Mouse (Mus musculus) liver, embryonic 14.5 days (tissue): ENCODE measurements around the gene Rnaseh1. TPM values are rescaled to one million over a fixed set of nuclear protein-coding genes. Genes with fewer than 3 reads are reported as not detected.

Experiments
- ATAC-seq: fragments of 200-750 bp; cut with Nextera tagmentation; 2 replicates; pipeline ENCODE4 v1.8.0; 2017; ENCODE audit warnings: moderate number of reproducible peaks, mild to moderate bottlenecking, moderate library complexity; ENCODE audit not compliant: insufficient read depth
- DNase-seq, 3 experiments: peaks; one replicate each; pipeline ENCODE4 v3.0.0-alpha.2; 2012 to 2013; ENCODE audit warnings: low read depth in 3 of 3, low spot score in 3 of 3
- H3K27ac ChIP-seq: fragments of 300-500 bp; sonication (generic); 2 replicates; pipeline ENCODE4 v1.5.1; 2014; ENCODE audit warnings: moderate library complexity, mild to moderate bottlenecking, control low read depth, inconsistent platforms
- H3K27me3 ChIP-seq: fragments of 300-500 bp; sonication (generic); 2 replicates; pipeline ENCODE4 v1.6.1; 2014; ENCODE audit warnings: mild to moderate bottlenecking, low read length, moderate library complexity; ENCODE audit not compliant: control insufficient read depth, insufficient read depth
- H3K36me3 ChIP-seq: fragments of 300-500 bp; sonication (generic); replicated peaks from 2 replicates; pipeline ENCODE4 v1.6.1; 2014; ENCODE audit warnings: low read depth; ENCODE audit not compliant: control insufficient read depth, insufficient read depth
- H3K4me1 ChIP-seq, 2 experiments: fragments of 200-500 bp in 1 of 2; fragments of 300-500 bp in 1 of 2; sonication (generic) in 1 of 2; replicated peaks; 2 replicates each; pipeline ENCODE4 v1.6.1; 2012 to 2014; ENCODE audit warnings: antibody characterized with exemption in 1 of 2, inconsistent platforms in 1 of 2, low read length in 1 of 2; ENCODE audit not compliant: control insufficient read depth in 2 of 2, insufficient read depth in 2 of 2
- H3K4me2 ChIP-seq: fragments of 300-500 bp; sonication (generic); 2 replicates; pipeline ENCODE4 v1.6.1; 2014; ENCODE audit warnings: low read depth, mild to moderate bottlenecking, control low read depth, moderate library complexity
- H3K4me3 ChIP-seq, 2 experiments: fragments of 200-500 bp in 1 of 2; fragments of 300-500 bp in 1 of 2; sonication (generic) in 1 of 2; 2 replicates each; pipeline ENCODE4 v1.5.1; 2012 to 2014; ENCODE audit warnings: low read depth in 2 of 2, low read length in 2 of 2, mild to moderate bottlenecking in 2 of 2, control low read depth in 1 of 2, inconsistent platforms in 1 of 2, moderate library complexity in 1 of 2; ENCODE audit not compliant: insufficient read depth in 1 of 2
- H3K9ac ChIP-seq: fragments of 300-500 bp; sonication (generic); replicated peaks from 2 replicates; pipeline ENCODE4 v1.6.1; 2014; ENCODE audit warnings: mild to moderate bottlenecking, control low read depth, moderate library complexity
- H3K9me3 ChIP-seq: fragments of 300-500 bp; sonication (generic); 2 replicates; pipeline ENCODE4 v1.6.1; 2016; ENCODE audit warnings: low read length, mixed read lengths; ENCODE audit not compliant: control insufficient read depth
- CTCF ChIP-seq: IDR thresholded peaks from 2 replicates; pipeline ENCODE4 v1.5.1; 2016; ENCODE audit warnings: antibody characterized with exemption, low read depth, control low read depth
- EP300 ChIP-seq: IDR thresholded peaks from 2 replicates; pipeline ENCODE4 v1.6.1; 2016; ENCODE audit warnings: antibody characterized with exemption, low read depth
- WGBS: fragments of 180-500 bp; shearing (Covaris S2); extraction: QIAGEN DNeasy Blood & Tissue Kit; methylation state at CpG from one replicate; pipeline ENCODE4 v1.1.7; 2014; ENCODE audit not compliant: insufficient replicate concordance; 5-methylcytosine and 5-hydroxymethylcytosine counted together
- polyA plus RNA-seq, 2 experiments: library from polyadenylated mRNA; depleted of rRNA in 1 of 2; stranded (reverse) in 1 of 2; unstranded in 1 of 2; fragments of >200 nt; fragmentation: Nextera tagmentation in 1 of 2; extraction: Ambion mirVana in 1 of 2; gene quantifications; 2 replicates each; pipeline versions ENCODE4 v1.2.1 to v1.2.3; 2012 to 2014

The Rnaseh1 gene
- polyA plus RNA-seq, 2 experiments, result 9.3 to 9.7 TPM

GRCm38 (mm10) chr12:28614401-28614800 lies 35.0 kb upstream of the Rnaseh1 start:
- 55% methylated on average over 7 of the region's 7 CpGs for WGBS
- H3K27me3 ChIP-seq, result no peaks in the 10 kb centered on the region
- ATAC-seq, result no peak
- no peaks in the 10 kb centered on the region for H3K4me1 ChIP-seq
- H3K4me2 ChIP-seq, result no peak overlapping the region
- DNase-seq, result no peak
- no peak for TF ChIP-seq CTCF
- no peak for TF ChIP-seq EP300
- H3K9me3 ChIP-seq, result no peaks in the 10 kb centered on the region
- H3K9ac ChIP-seq, result no peak overlapping the region
- no peak overlapping the region for H3K27ac ChIP-seq
- H3K4me3 ChIP-seq, result no peak overlapping the region
- no peaks in the 10 kb centered on the region for H3K36me3 ChIP-seq

- no peaks in the 10 kb centered on the region for H3K9me3 ChIP-seq
- no peak for TF ChIP-seq CTCF
- TF ChIP-seq EP300, result no peak
- no peaks in the 10 kb centered on the region for H3K27me3 ChIP-seq
- H3K36me3 ChIP-seq, result no peaks in the 10 kb centered on the region
- H3K4me2 ChIP-seq, result no peak overlapping the region
- H3K9ac ChIP-seq, result no peak overlapping the region
- H3K4me3 ChIP-seq, result no peak overlapping the region
- WGBS, result 23% methylated on average over 4 of the region's 4 CpGs
- ATAC-seq, result no peak
- no peak for DNase-seq
- no peak overlapping the region for H3K27ac ChIP-seq
- peaks cover 4 to 11% of the 10 kb centered on the region in 2 experiments; a peak in 3 of 4 replicates for H3K4me1 ChIP-seq
Measured at GRCm38 (mm10) chr12:28617297-28617696, 32.1 kb upstream of the Rnaseh1 start.

- Histone ChIP-seq H3K27me3 (no peaks in the 10 kb centered on the region), H3K9me3 (no peaks in the 10 kb centered on the region), H3K4me1 (peaks cover 4 to 15% of the 10 kb centered on the region in 2 experiments; a peak in 3 of 4 replicates), H3K9ac (no peak overlapping the region), H3K4me2 (no peak overlapping the region), H3K27ac (no peak overlapping the region), H3K36me3 (no peaks in the 10 kb centered on the region), H3K4me3 (no peak overlapping the region)
- TF ChIP-seq EP300, result no peak
- no peak; the same call in 1 of the 2 replicates for TF ChIP-seq CTCF
- ATAC-seq, result 0 out of 2 replicates have a peak, but pooled peaks have one; percentile 9
- DNase-seq, result no peak
- WGBS, result 21% methylated on average over 7 of the region's 7 CpGs
Measured at GRCm38 (mm10) chr12:28621451-28622166, 27.8 kb upstream of the Rnaseh1 start.

GRCm38 (mm10) chr12:28622167-28622532 lies 27.3 kb upstream of the Rnaseh1 start:
- H3K4me3 ChIP-seq, result no peak overlapping the region
- peaks cover 4 to 15% of the 10 kb centered on the region in 2 experiments; a peak in 3 of 4 replicates for H3K4me1 ChIP-seq
- no peak for DNase-seq
- no peak for TF ChIP-seq EP300
- TF ChIP-seq CTCF, result no peak
- WGBS, result 22% methylated on average over 5 of the region's 5 CpGs
- no peak overlapping the region for H3K9ac ChIP-seq
- H3K36me3 ChIP-seq, result no peaks in the 10 kb centered on the region
- H3K27ac ChIP-seq, result no peak overlapping the region
- no peak overlapping the region for H3K4me2 ChIP-seq
- H3K27me3 ChIP-seq, result no peaks in the 10 kb centered on the region
- 0 out of 2 replicates have a peak, but pooled peaks have one; percentile 32 for ATAC-seq
- H3K9me3 ChIP-seq, result no peaks in the 10 kb centered on the region

GRCm38 (mm10) chr12:28622641-28623040 lies 26.8 kb upstream of the Rnaseh1 start:
- Histone ChIP-seq H3K27me3 (no peaks in the 10 kb centered on the region), H3K27ac (no peak overlapping the region), H3K9me3 (no peaks in the 10 kb centered on the region), H3K4me3 (0 out of 4 replicates have a peak overlapping the region, but pooled peaks of 1 of the 2 experiments have one; percentile 15), H3K4me2 (peak overlapping the region; percentile 4; the same call in 1 of the 2 replicates), H3K36me3 (no peaks in the 10 kb centered on the region), H3K9ac (no peak overlapping the region), H3K4me1 (peaks cover 4 to 15% of the 10 kb centered on the region in 2 experiments; a peak in 3 of 4 replicates)
- no peak for ATAC-seq
- WGBS, result 59% methylated on average over 1 of the region's 1 CpGs
- no peak for TF ChIP-seq CTCF
- TF ChIP-seq EP300, result no peak
- DNase-seq, result no peak
